Mouse (Mus musculus) neural tube, embryonic 11.5 days (tissue): ENCODE measurements around the gene Dock4. TPM values are rescaled to one million over a fixed set of nuclear protein-coding genes. Genes with fewer than 3 reads are reported as not detected.

Experiments used
- ATAC-seq: fragments of 200-750 bp; cut with Nextera tagmentation; 2 replicates; pipeline ENCODE4 v1.8.0; 2017; ENCODE audit warnings: moderate number of reproducible peaks, mild to moderate bottlenecking, moderate TSS enrichment, moderate library complexity; ENCODE audit not compliant: insufficient read depth, low FRiP score, low TSS enrichment
- DNase-seq: peaks from one replicate; pipeline ENCODE4 v3.0.0-alpha.2; 2015; ENCODE audit warnings: low spot score
- H3K27ac ChIP-seq: fragments of 300-500 bp; sonication (generic); 2 replicates; pipeline ENCODE4 v1.5.1; 2014; ENCODE audit warnings: low read depth, mild to moderate bottlenecking, low read length
- H3K27me3 ChIP-seq: fragments of 300-500 bp; sonication (generic); 2 replicates; pipeline ENCODE4 v1.6.1; 2014; ENCODE audit warnings: mild to moderate bottlenecking, low read length, mixed read lengths; ENCODE audit not compliant: control insufficient read depth, insufficient read depth
- H3K36me3 ChIP-seq: fragments of 300-500 bp; sonication (generic); 2 replicates; pipeline ENCODE4 v1.6.1; 2014; ENCODE audit warnings: mild to moderate bottlenecking, low read length, moderate library complexity, mixed read lengths; ENCODE audit not compliant: control insufficient read depth, insufficient read depth
- H3K4me1 ChIP-seq: fragments of 300-500 bp; sonication (generic); 2 replicates; pipeline ENCODE4 v1.6.1; 2014; ENCODE audit warnings: low read length, mixed read lengths; ENCODE audit not compliant: control insufficient read depth, insufficient read depth
- H3K4me2 ChIP-seq: fragments of 300-500 bp; sonication (generic); 2 replicates; pipeline ENCODE4 v1.6.1; 2014; ENCODE audit warnings: low read depth, mild to moderate bottlenecking, moderate library complexity
- H3K4me3 ChIP-seq: fragments of 300-500 bp; sonication (generic); 2 replicates; pipeline ENCODE4 v1.5.1; 2014; ENCODE audit warnings: low read depth, low read length
- H3K9ac ChIP-seq: fragments of 300-500 bp; sonication (generic); 2 replicates; pipeline ENCODE4 v1.6.1; 2014; ENCODE audit warnings: mild to moderate bottlenecking, low read length
- H3K9me3 ChIP-seq: fragments of 300-500 bp; sonication (generic); 2 replicates; pipeline ENCODE4 v1.6.1; 2016; ENCODE audit warnings: low read length; ENCODE audit not compliant: control insufficient read depth
- WGBS: fragments of 180-500 bp; shearing (Covaris S2); extraction: QIAGEN DNeasy Blood & Tissue Kit; methylation state at CpG from one replicate; pipeline ENCODE4 v1.1.7; 2014; 5-methylcytosine and 5-hydroxymethylcytosine counted together
- polyA plus RNA-seq: library from polyadenylated mRNA; unstranded; fragments of >200 nt; fragmentation: Nextera tagmentation; extraction: Ambion mirVana; gene quantifications from 2 replicates; pipeline ENCODE4 v1.2.1, GENCODE M21; 2014

Dock4 gene
- 16.4 and 19.6 TPM in 2 replicates for polyA plus RNA-seq

GRCm38 (mm10) chr12:40445648-40446449 is at the start of gene Dock4, which contains the start of gene Zfp277:
Gene Dock4 (plus strand): TSS chr12:40445952.
Gene Zfp277 (minus strand): TSS chr12:40445902.
- 0% methylated on average over 78 of the region's 80 CpGs for WGBS
- H3K36me3 ChIP-seq: no peaks in the 10 kb centered on the region
- peak; percentile 99 for DNase-seq
- H3K9ac ChIP-seq: peak within 1 kb of the TSS; percentile 79
- peak within 1 kb of the TSS; percentile 71 for H3K4me3 ChIP-seq
- peak; percentile 98 for ATAC-seq
- H3K27me3 ChIP-seq: no peaks in the 10 kb centered on the region
- H3K4me2 ChIP-seq: peak within 1 kb of the TSS; percentile 91
- H3K27ac ChIP-seq: peak within 1 kb of the TSS; percentile 83
- no peaks in the 10 kb centered on the region for H3K9me3 ChIP-seq
- H3K4me1 ChIP-seq: peaks cover 12% of the 10 kb centered on the region; the same call in 1 of the 2 replicates

- Histone ChIP-seq H3K4me3 (no peak overlapping the region), H3K27me3 (no peaks in the 10 kb centered on the region), H3K4me2 (no peak overlapping the region), H3K9ac (no peak overlapping the region), H3K9me3 (no peaks in the 10 kb centered on the region), H3K36me3 (no peaks in the 10 kb centered on the region), H3K4me1 (no peaks in the 10 kb centered on the region), H3K27ac (no peak overlapping the region)
- DNase-seq: no peak
- no peak for ATAC-seq
- WGBS: 83% methylated on average over 2 of the region's 2 CpGs
Observed at GRCm38 (mm10) chr12:40398916-40399315, 46.8 kb upstream of the Dock4 start.

DNA sequence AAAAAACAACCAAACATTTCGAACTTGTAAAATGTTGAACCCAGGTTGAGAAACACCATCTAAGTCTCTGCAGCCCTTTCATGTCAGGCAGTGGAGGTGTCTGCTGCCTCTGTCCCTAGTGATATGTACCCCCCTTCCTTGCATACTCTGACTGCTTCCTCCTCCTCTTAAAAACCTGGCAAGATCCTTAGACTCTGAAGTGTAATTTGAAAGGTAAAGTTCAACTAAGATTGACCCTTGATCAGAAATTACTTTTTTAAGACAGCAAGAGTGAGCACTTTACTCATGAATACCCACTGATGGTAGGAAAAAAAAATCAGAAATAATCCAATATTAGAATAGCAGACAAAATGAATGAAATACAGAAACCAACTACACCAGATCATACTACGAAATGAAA is 46.4 kb upstream of the Dock4 start:
- no peak overlapping the region for H3K4me3 ChIP-seq
- no peak overlapping the region for H3K9ac ChIP-seq
- H3K4me1 ChIP-seq: no peaks in the 10 kb centered on the region
- no peak overlapping the region for H3K4me2 ChIP-seq
- H3K9me3 ChIP-seq: no peaks in the 10 kb centered on the region
- WGBS: 89% methylated on average over 2 of the region's 2 CpGs
- no peaks in the 10 kb centered on the region for H3K36me3 ChIP-seq
- H3K27me3 ChIP-seq: no peaks in the 10 kb centered on the region
- no peak for DNase-seq
- no peak overlapping the region for H3K27ac ChIP-seq
- no peak for ATAC-seq

DNA sequence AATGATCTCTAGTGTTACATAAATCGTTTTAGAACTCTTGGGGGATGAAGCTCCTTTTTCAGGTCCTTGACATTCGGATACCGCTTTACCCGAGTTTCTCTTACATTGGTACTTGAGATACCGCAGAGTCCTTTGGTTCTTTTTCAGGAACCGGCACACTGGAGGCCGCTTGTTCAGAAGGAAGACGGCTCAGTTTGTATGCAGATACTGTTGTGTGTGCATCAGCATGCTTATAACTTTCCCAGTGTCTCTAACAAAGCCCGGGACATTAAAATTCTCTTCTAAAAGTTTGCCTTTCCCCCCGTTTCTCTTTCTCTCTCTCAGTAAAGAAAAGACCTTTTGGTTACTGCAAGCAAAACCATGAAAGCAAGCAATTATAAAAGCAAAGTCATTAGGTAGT is 45.9 kb upstream of the Dock4 start:
- no peak overlapping the region for H3K27ac ChIP-seq
- H3K4me2 ChIP-seq: no peak overlapping the region
- no peaks in the 10 kb centered on the region for H3K36me3 ChIP-seq
- ATAC-seq: no peak
- H3K9me3 ChIP-seq: no peaks in the 10 kb centered on the region
- no peak overlapping the region for H3K4me3 ChIP-seq
- DNase-seq: no peak
- H3K27me3 ChIP-seq: no peaks in the 10 kb centered on the region
- no peaks in the 10 kb centered on the region for H3K4me1 ChIP-seq
- 90% methylated on average over 10 of the region's 10 CpGs for WGBS
- H3K9ac ChIP-seq: no peak overlapping the region

- H3K27me3 ChIP-seq: no peaks in the 10 kb centered on the region
- no peaks in the 10 kb centered on the region for H3K9me3 ChIP-seq
- H3K4me3 ChIP-seq: no peak overlapping the region
- H3K27ac ChIP-seq: no peak overlapping the region
- 0 out of 2 replicates have a peak, but pooled peaks have one; percentile 68 for ATAC-seq
- no peak overlapping the region for H3K9ac ChIP-seq
- no peaks in the 10 kb centered on the region for H3K4me1 ChIP-seq
- WGBS: 48% methylated on average over 5 of the region's 5 CpGs
- no peaks in the 10 kb centered on the region for H3K36me3 ChIP-seq
- H3K4me2 ChIP-seq: no peak overlapping the region
- DNase-seq: no peak
Observed at GRCm38 (mm10) chr12:40414682-40415311, 31.0 kb upstream of the Dock4 start.

GRCm38 (mm10) chr12:40415312-40415925 is 30.3 kb upstream of the Dock4 start:
- Histone ChIP-seq H3K4me2 (no peak overlapping the region), H3K27me3 (no peaks in the 10 kb centered on the region), H3K4me3 (no peak overlapping the region), H3K27ac (no peak overlapping the region), H3K36me3 (no peaks in the 10 kb centered on the region), H3K9ac (no peak overlapping the region), H3K9me3 (no peaks in the 10 kb centered on the region), H3K4me1 (no peaks in the 10 kb centered on the region)
- ATAC-seq: no peak
- no peak for DNase-seq
- WGBS: 76% methylated on average over 8 of the region's 8 CpGs

- ATAC-seq (no peak), DNase-seq (no peak)
- Histone ChIP-seq H3K4me3 (no peak overlapping the region), H3K36me3 (no peaks in the 10 kb centered on the region), H3K9me3 (no peaks in the 10 kb centered on the region), H3K27ac (no peak overlapping the region), H3K27me3 (no peaks in the 10 kb centered on the region), H3K9ac (no peak overlapping the region), H3K4me2 (no peak overlapping the region), H3K4me1 (no peaks in the 10 kb centered on the region)
- WGBS: 94% methylated on average over 4 of the region's 4 CpGs
Observed at GRCm38 (mm10) chr12:40417257-40417656, 28.5 kb upstream of the Dock4 start.

DNA sequence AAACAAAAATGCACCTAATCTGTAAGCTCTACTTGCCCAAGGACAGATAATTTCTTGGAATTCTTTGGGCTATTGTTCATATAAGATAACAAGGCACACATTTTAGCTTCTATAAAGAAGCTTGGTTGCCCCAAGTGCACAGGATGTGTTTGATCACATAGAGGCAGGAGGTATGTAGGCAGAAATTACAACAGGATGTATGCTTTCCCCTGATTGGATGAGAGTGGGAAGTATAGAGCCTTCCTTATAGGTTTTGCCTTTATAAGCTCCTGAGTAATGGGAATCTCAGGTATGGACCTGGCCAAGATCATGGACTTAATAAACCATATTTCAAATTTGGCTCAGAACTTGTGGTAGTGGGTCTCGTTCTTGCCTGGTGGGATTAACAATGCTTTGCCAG is 20.8 kb upstream of the Dock4 start:
- Histone ChIP-seq H3K27me3 (no peaks in the 10 kb centered on the region), H3K4me3 (no peak overlapping the region), H3K9me3 (no peaks in the 10 kb centered on the region), H3K27ac (no peak overlapping the region), H3K4me2 (no peak overlapping the region), H3K4me1 (no peaks in the 10 kb centered on the region), H3K36me3 (no peaks in the 10 kb centered on the region), H3K9ac (no peak overlapping the region)
- 90% methylated on average over 1 of the region's 1 CpGs for WGBS
- ATAC-seq: no peak
- DNase-seq: no peak
